Mouse (Mus musculus) liver, embryonic 12.5 days (tissue): ENCODE data around the gene Pgpep1. TPM values are rescaled to one million over a fixed set of nuclear protein-coding genes. Genes with fewer than 3 reads are reported as not detected.

Experiments
- ATAC-seq: fragments of 200-750 bp; cut with Nextera tagmentation; 2 replicates; pipeline ENCODE4 v1.8.0; 2017; ENCODE audit warnings: moderate number of reproducible peaks, mild to moderate bottlenecking, moderate library complexity
- H3K27ac ChIP-seq: fragments of 300-500 bp; sonication (generic); 2 replicates; pipeline ENCODE4 v1.5.1; 2016; ENCODE audit warnings: mild to moderate bottlenecking
- H3K27me3 ChIP-seq: fragments of 300-500 bp; sonication (generic); replicated peaks from 2 replicates; pipeline ENCODE4 v1.6.1; 2016; ENCODE audit warnings: mild to moderate bottlenecking, moderate library complexity
- H3K36me3 ChIP-seq: fragments of 300-500 bp; sonication (generic); 2 replicates; pipeline ENCODE4 v1.6.1; 2016; ENCODE audit warnings: mild to moderate bottlenecking, moderate library complexity
- H3K4me1 ChIP-seq: fragments of 300-500 bp; sonication (generic); 2 replicates; pipeline ENCODE4 v1.6.1; 2016
- H3K4me2 ChIP-seq: fragments of 300-500 bp; sonication (generic); 2 replicates; pipeline ENCODE4 v1.6.1; 2016; ENCODE audit warnings: mild to moderate bottlenecking, moderate library complexity
- H3K4me3 ChIP-seq: fragments of 300-500 bp; sonication (generic); 2 replicates; pipeline ENCODE4 v1.5.1; 2016; ENCODE audit warnings: mild to moderate bottlenecking, moderate library complexity
- H3K9ac ChIP-seq: fragments of 300-500 bp; sonication (generic); 2 replicates; pipeline ENCODE4 v1.6.1; 2016; ENCODE audit warnings: mild to moderate bottlenecking, moderate library complexity
- H3K9me3 ChIP-seq: fragments of 300-500 bp; sonication (generic); replicated peaks from 2 replicates; pipeline ENCODE4 v1.6.1; 2016; ENCODE audit warnings: mild to moderate bottlenecking, moderate library complexity
- WGBS: fragments of 180-500 bp; shearing (Covaris S2); methylation state at CpG from one replicate; pipeline ENCODE4 v1.1.7; 2016; ENCODE audit not compliant: insufficient replicate concordance; 5-methylcytosine and 5-hydroxymethylcytosine counted together
- polyA plus RNA-seq: library from polyadenylated mRNA; unstranded; fragments of >200 nt; fragmentation: Nextera tagmentation; extraction: Ambion mirVana; gene quantifications from 2 replicates; pipeline ENCODE4 v1.2.1, GENCODE M21; 2016

The Pgpep1 gene
- polyA plus RNA-seq, 1 experiment from 2014 or later: 24.2 TPM

DNA sequence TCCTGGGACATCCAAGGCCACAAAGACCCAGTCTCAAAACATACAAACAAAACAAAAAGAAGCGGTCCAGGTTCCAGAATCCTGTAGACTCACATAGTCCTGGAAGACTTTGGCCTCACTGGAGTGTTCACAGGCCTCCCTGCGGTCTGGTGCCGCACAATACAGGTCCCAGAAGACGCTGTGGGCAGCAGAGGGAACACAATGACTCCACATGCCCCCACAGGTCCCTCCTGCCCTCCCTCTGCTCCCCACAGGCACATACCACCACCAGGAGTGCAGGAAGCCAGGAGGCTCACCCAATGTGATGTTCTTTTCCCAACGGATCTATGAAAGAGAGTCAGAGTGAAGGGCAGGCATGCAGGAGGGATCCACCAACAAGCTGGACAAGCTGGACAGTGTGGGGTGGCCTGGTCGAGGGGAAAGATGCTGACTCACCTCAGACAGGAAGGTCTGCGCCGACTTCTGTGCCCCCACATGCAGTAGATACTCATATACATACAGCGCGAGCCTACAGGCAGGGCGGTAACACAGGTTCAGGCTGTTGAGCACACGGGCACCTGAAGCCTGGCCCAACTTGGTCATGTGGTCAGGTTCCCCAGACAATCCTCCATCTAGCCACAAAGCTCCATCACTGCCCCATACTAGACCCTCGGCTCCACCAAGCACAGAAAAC, 57.9 kb downstream of the Pgpep1 start:
- no peak for ATAC-seq
- Histone ChIP-seq H3K4me2 (no peak overlapping the region), H3K4me3 (no peak overlapping the region), H3K4me1 (peaks cover 86% of the 10 kb centered on the region), H3K27me3 (no peaks in the 10 kb centered on the region), H3K27ac (peak overlapping the region; percentile 39; the same call in 1 of the 2 replicates), H3K9me3 (no peaks in the 10 kb centered on the region), H3K9ac (no peak overlapping the region), H3K36me3 (peaks cover 62% of the 10 kb centered on the region)
- WGBS: 80% methylated on average over 13 of the region's 13 CpGs

- WGBS: 3% methylated on average over 26 of the region's 26 CpGs
- peak overlapping the region; percentile 13; the same call in 1 of the 2 replicates for H3K4me3 ChIP-seq
- peaks cover 86% of the 10 kb centered on the region for H3K4me1 ChIP-seq
- peak overlapping the region; percentile 45; the same call in 1 of the 2 replicates for H3K9ac ChIP-seq
- H3K27ac ChIP-seq: peak overlapping the region; percentile 62
- peak overlapping the region; percentile 63 for H3K4me2 ChIP-seq
- peak; percentile 78 for ATAC-seq
- peaks cover 73% of the 10 kb centered on the region for H3K36me3 ChIP-seq
- H3K27me3 ChIP-seq: no peaks in the 10 kb centered on the region
- H3K9me3 ChIP-seq: no peaks in the 10 kb centered on the region
Measured at GRCm38 (mm10) chr8:70601271-70601649, 58.9 kb downstream of the Pgpep1 start.

- Histone ChIP-seq H3K4me3 (peak overlapping the region; percentile 13; the same call in 1 of the 2 replicates), H3K4me2 (peak overlapping the region; percentile 63), H3K9me3 (no peaks in the 10 kb centered on the region), H3K9ac (peak overlapping the region; percentile 45; the same call in 1 of the 2 replicates), H3K27me3 (no peaks in the 10 kb centered on the region), H3K27ac (peak overlapping the region; percentile 62), H3K4me1 (peaks cover 86% of the 10 kb centered on the region), H3K36me3 (peaks cover 78% of the 10 kb centered on the region)
- no peak for ATAC-seq
- WGBS: 35% methylated on average over 10 of the region's 10 CpGs
Measured at GRCm38 (mm10) chr8:70600473-70601270, 59.5 kb downstream of the Pgpep1 start.

DNA sequence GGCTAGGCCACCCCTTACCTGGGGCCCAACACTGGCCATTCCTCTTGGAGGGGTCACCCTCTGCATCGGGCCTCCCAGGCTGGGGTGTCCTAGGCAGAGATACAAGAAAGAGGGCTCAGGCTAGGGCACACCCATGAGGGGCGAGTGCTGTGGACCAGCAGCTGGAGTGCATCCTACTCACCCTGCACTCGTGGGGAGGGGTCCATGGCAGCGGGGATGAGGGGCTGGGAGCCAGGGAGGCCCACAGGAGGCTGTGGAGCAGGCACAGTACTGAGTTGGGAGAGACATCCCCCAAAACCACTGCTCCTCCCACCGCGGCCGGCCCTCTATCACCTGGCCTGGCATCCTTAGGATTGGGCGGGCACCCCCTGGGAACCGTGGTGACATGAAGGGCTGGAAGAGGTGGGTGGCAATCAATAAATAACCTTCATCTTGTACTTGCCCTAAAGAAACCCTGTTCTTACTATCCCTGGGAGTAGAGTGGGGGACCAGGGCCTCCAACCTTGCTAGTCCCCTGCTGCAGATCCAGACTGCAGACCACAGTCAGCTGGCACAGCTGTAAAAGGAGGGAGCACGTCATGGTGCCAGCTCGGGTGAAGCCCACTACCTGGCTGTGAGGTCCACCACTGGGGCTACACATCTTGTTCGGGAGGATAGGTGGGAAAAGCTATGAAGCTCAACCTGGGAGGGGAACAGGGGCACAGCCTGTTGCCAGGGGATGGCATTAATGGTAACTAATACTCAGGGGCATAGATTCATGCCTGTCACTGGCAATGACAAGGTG, 60.5 kb downstream of the Pgpep1 start:
- peaks cover 87% of the 10 kb centered on the region for H3K4me1 ChIP-seq
- peaks cover 78% of the 10 kb centered on the region for H3K36me3 ChIP-seq
- H3K4me2 ChIP-seq: no peak overlapping the region
- 79% methylated on average over 12 of the region's 12 CpGs for WGBS
- no peak for ATAC-seq
- no peak overlapping the region for H3K9ac ChIP-seq
- H3K27ac ChIP-seq: no peak overlapping the region
- H3K4me3 ChIP-seq: no peak overlapping the region
- no peaks in the 10 kb centered on the region for H3K27me3 ChIP-seq
- no peaks in the 10 kb centered on the region for H3K9me3 ChIP-seq

DNA sequence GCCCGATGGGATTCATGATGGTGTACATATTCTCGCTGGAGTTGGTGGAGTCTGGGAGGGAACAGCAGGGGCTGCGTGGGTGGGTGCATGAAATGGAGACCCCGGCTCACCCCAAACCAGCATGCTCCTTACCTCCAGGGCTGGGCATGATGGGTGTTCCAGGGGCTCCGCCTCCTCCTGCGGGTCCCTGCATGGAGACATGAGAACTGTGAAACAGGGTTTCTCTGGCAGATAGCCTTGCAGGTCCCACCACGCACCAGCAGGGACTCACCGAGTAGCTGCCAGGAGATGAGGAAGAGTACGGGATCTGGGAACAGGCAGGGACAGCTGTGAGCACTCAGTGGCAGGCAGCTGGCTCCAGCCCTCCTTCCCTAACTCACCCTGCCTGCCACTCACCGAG, 61.5 kb downstream of the Pgpep1 start:
- Histone ChIP-seq H3K4me1 (peaks cover 89% of the 10 kb centered on the region), H3K9ac (no peak overlapping the region), H3K4me3 (no peak overlapping the region), H3K4me2 (peak overlapping the region; percentile 61), H3K9me3 (no peaks in the 10 kb centered on the region), H3K27ac (peak overlapping the region; percentile 43; the same call in 1 of the 2 replicates), H3K36me3 (peaks cover 69% of the 10 kb centered on the region), H3K27me3 (no peaks in the 10 kb centered on the region)
- 69% methylated on average over 10 of the region's 10 CpGs for WGBS
- ATAC-seq: no peak

DNA sequence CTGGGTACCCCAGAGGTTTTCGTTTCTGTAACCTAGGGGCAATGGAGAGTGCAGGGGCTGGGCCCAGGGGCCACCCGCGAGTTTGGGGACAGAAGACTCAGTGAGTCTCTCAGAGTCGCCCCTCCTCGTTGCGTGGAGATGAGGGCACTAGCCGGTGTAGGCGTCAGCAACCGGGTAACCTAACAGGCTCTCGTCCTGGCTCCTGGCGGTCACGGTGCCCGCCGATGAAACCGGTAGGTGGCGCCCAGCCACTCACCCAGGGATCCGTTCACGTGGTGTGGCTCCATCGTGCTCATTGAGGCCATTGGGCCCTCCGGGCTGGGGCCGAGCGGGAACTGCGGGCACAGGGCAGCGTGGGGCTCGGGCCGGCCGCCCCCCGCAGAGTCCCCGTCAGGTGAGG, 61.9 kb downstream of the Pgpep1 start:
- peaks cover 69% of the 10 kb centered on the region for H3K36me3 ChIP-seq
- no peak for ATAC-seq

GRCm38 (mm10) chr8:70597417-70598272, 62.5 kb downstream of the Pgpep1 start:
- Histone ChIP-seq H3K4me1 (peaks cover 98% of the 10 kb centered on the region), H3K9me3 (no peaks in the 10 kb centered on the region), H3K4me2 (peak overlapping the region; percentile 61), H3K36me3 (peaks cover 65% of the 10 kb centered on the region), H3K27ac (peak overlapping the region; percentile 43; the same call in 1 of the 2 replicates), H3K27me3 (no peaks in the 10 kb centered on the region), H3K4me3 (peak overlapping the region; percentile 39), H3K9ac (peak overlapping the region; percentile 55)
- WGBS: 59% methylated on average over 66 of the region's 68 CpGs
- ATAC-seq: no peak

More for the DNA sequence above, 61.9 kb downstream of the Pgpep1 start:
- Histone ChIP-seq H3K4me1 (peaks cover 93% of the 10 kb centered on the region), H3K9ac (0 out of 2 replicates have a peak overlapping the region, but pooled peaks have one; percentile 5), H3K4me3 (peak overlapping the region; percentile 39), H3K27me3 (no peaks in the 10 kb centered on the region), H3K4me2 (peak overlapping the region; percentile 61), H3K27ac (peak overlapping the region; percentile 43; the same call in 1 of the 2 replicates), H3K9me3 (no peaks in the 10 kb centered on the region)
- 38% methylated on average over 29 of the region's 29 CpGs for WGBS

DNA sequence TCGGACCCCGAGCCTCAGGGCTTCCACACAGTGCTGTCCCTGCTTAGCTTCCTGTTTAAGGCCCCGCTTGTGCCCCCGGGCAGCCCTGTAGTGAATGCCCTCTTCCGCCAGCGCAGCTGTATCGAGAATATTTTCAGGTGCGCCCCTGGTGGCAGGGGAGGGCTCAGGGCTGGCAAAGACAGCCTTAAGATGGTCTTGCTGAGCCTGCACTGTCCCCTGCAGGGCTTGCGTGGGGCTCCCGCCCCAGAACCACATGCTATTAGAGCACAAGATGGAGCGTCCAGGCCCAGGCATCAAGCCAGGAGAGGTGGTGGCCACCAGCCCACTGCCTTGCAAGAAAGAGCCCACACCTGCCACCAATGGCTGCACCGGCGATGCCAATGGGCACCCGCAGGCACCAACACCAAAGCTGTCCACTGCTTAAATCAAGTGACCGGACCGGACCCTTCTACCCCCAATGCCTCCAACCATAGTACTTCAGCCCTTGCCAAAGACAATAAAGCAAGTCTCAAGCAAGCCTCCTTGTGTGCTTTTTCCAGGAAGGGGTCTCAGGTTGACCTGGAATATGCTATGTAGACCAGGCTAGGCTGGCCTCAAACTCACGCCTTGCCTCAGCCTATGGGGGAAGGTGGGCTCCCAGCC, 63.3 kb downstream of the Pgpep1 start:
- peak overlapping the region; percentile 61; the same call in 1 of the 2 replicates for H3K4me2 ChIP-seq
- no peak overlapping the region for H3K27ac ChIP-seq
- H3K4me1 ChIP-seq: peaks cover 94% of the 10 kb centered on the region
- no peaks in the 10 kb centered on the region for H3K9me3 ChIP-seq
- no peak for ATAC-seq
- 84% methylated on average over 17 of the region's 17 CpGs for WGBS
- no peaks in the 10 kb centered on the region for H3K27me3 ChIP-seq
- H3K36me3 ChIP-seq: peaks cover 65% of the 10 kb centered on the region
- no peak overlapping the region for H3K4me3 ChIP-seq
- H3K9ac ChIP-seq: no peak overlapping the region
